Mouse (Mus musculus) right cerebral cortex, postnatal 14 days (tissue): ENCODE results near the gene Pmf1.
"Not testable (repeated sequence)": the region's sequence is repeated elsewhere in the genome, so short reads cannot be mapped to it uniquely, and the experiment has no call there.

ENCODE experiments used
- DNase-seq: peaks from one replicate; pipeline ENCODE4 v3.0.0; 2022

Gene Pmf1

GRCm38 (mm10) chr3:88436395-88437201 lies 26.5 kb upstream of the Pmf1 start:
- peak; percentile 55 for DNase-seq

GRCm38 (mm10) chr3:88435515-88435914 lies 25.4 kb upstream of the Pmf1 start:
- DNase-seq, result peak; percentile 77

- DNase-seq, result not testable (repeated sequence)
Observed at GRCm38 (mm10) chr3:88428639-88429038, 18.5 kb upstream of the Pmf1 start.

- no peak for DNase-seq
Observed at GRCm38 (mm10) chr3:88427342-88427905, 17.3 kb upstream of the Pmf1 start.

- no peak for DNase-seq
Observed at GRCm38 (mm10) chr3:88425708-88426420, 15.7 kb upstream of the Pmf1 start.

GRCm38 (mm10) chr3:88425330-88425689 lies 15.2 kb upstream of the Pmf1 start:
- DNase-seq, result no peak

- peak; percentile 81 for DNase-seq
Observed at GRCm38 (mm10) chr3:88424605-88425329, 14.6 kb upstream of the Pmf1 start, which contains the start of gene Slc25a44. Slc25a44 (minus strand) TSS chr3:88425139.

- DNase-seq, result no peak
Observed at GRCm38 (mm10) chr3:88422020-88422720, 12.0 kb upstream of the Pmf1 start.

- DNase-seq, result no peak
Observed at GRCm38 (mm10) chr3:88420771-88421170, 10.6 kb upstream of the Pmf1 start.

- no peak for DNase-seq
Observed at GRCm38 (mm10) chr3:88418016-88418415, 7.9 kb upstream of the Pmf1 start.

GRCm38 (mm10) chr3:88415668-88416067 lies 5.5 kb upstream of the Pmf1 start:
- DNase-seq, result no peak

- no peak for DNase-seq
Observed at GRCm38 (mm10) chr3:88412636-88413035, 2.5 kb upstream of the Pmf1 start.

GRCm38 (mm10) chr3:88411681-88412080 lies 1.6 kb upstream of the Pmf1 start:
- no peak for DNase-seq

- DNase-seq, result no peak
Observed at GRCm38 (mm10) chr3:88410645-88411031, 507 bp upstream of the Pmf1 start.

GRCm38 (mm10) chr3:88408953-88409352 lies 1.2 kb downstream of the Pmf1 start:
- DNase-seq, result no peak

GRCm38 (mm10) chr3:88407529-88407928 lies 2.6 kb downstream of the Pmf1 start:
- no peak for DNase-seq

GRCm38 (mm10) chr3:88407090-88407489 lies 3.0 kb downstream of the Pmf1 start:
- peak; percentile 48 for DNase-seq

GRCm38 (mm10) chr3:88403522-88404230 lies 6.5 kb downstream of the Pmf1 start:
- no peak for DNase-seq

- no peak for DNase-seq
Observed at GRCm38 (mm10) chr3:88398666-88399065, 11.5 kb downstream of the Pmf1 start.

GRCm38 (mm10) chr3:88395742-88396141 lies 14.4 kb downstream of the Pmf1 start:
- DNase-seq, result no peak

GRCm38 (mm10) chr3:88395288-88395687 lies 14.8 kb downstream of the Pmf1 start:
- no peak for DNase-seq
